Mouse (Mus musculus): ENCODE measurements around the gene Vav1. TPM values are rescaled to one million over a fixed set of nuclear protein-coding genes. Genes with fewer than 3 reads are reported as not detected.

Vav1 gene
- polyA plus RNA-seq, 1 experiment, result not detected

- no peaks in the 10 kb centered on the region for H3K27me3 ChIP-seq (ENCODE audit: control insufficient read depth, insufficient read depth, low read length, poor library complexity, severe bottlenecking)
- H3K4me3 ChIP-seq (ENCODE audit: low read depth, low read length), result no peak overlapping the region
- H3K36me3 ChIP-seq (ENCODE audit: control insufficient read depth, insufficient read depth, low read length, poor library complexity, severe bottlenecking), result no peaks in the 10 kb centered on the region
- TF ChIP-seq POLR2A (IDR thresholded peaks at IDR 0.05; ENCODE audit: insufficient read depth, low read length), result no peak
- no peaks in the 10 kb centered on the region for H3K4me1 ChIP-seq (ENCODE audit: control insufficient read depth, insufficient read depth, low read length)
- H3K9me3 ChIP-seq (replicated peaks; ENCODE audit: control insufficient read depth, insufficient read depth, low read length, poor library complexity, severe bottlenecking), result no peaks in the 10 kb centered on the region
- H3K9ac ChIP-seq (ENCODE audit: low read depth, poor library complexity, severe bottlenecking), result no peak overlapping the region
- H3K27ac ChIP-seq (ENCODE audit: insufficient read depth, low read length), result no peak overlapping the region
These were observed 1.5 kb downstream of the Vav1 start for GRCm38 (mm10) chr17:57280411-57280810.

GRCm38 (mm10) chr17:57283906-57284305 lies 5.0 kb downstream of the Vav1 start:
- no peaks in the 10 kb centered on the region for H3K36me3 ChIP-seq (ENCODE audit: control insufficient read depth, insufficient read depth, low read length, poor library complexity, severe bottlenecking)
- no peaks in the 10 kb centered on the region for H3K4me1 ChIP-seq (ENCODE audit: control insufficient read depth, insufficient read depth, low read length)
- TF ChIP-seq POLR2A (IDR thresholded peaks at IDR 0.05; ENCODE audit: insufficient read depth, low read length) (no peak), EP300 (IDR thresholded peaks at IDR 0.05; ENCODE audit: insufficient read depth, low read depth, low read length) (no peak), CTCF (IDR thresholded peaks at IDR 0.05; ENCODE audit: low read depth, low read length) (no peak)
- no peak overlapping the region for H3K9ac ChIP-seq (ENCODE audit: low read depth, poor library complexity, severe bottlenecking)
- H3K4me3 ChIP-seq (ENCODE audit: low read depth, low read length), result no peak overlapping the region
- no peaks in the 10 kb centered on the region for H3K27me3 ChIP-seq (ENCODE audit: control insufficient read depth, insufficient read depth, low read length, poor library complexity, severe bottlenecking)
- H3K9me3 ChIP-seq (replicated peaks; ENCODE audit: control insufficient read depth, insufficient read depth, low read length, poor library complexity, severe bottlenecking), result no peaks in the 10 kb centered on the region
- H3K27ac ChIP-seq (ENCODE audit: insufficient read depth, low read length), result no peak overlapping the region

GRCm38 (mm10) chr17:57285077-57285476 lies 6.2 kb downstream of the Vav1 start:
- no peaks in the 10 kb centered on the region for H3K27me3 ChIP-seq (ENCODE audit: control insufficient read depth, insufficient read depth, low read length, poor library complexity, severe bottlenecking)
- H3K9ac ChIP-seq (ENCODE audit: low read depth, poor library complexity, severe bottlenecking), result no peak overlapping the region
- no peaks in the 10 kb centered on the region for H3K9me3 ChIP-seq (replicated peaks; ENCODE audit: control insufficient read depth, insufficient read depth, low read length, poor library complexity, severe bottlenecking)
- no peak overlapping the region for H3K4me3 ChIP-seq (ENCODE audit: low read depth, low read length)
- no peaks in the 10 kb centered on the region for H3K36me3 ChIP-seq (ENCODE audit: control insufficient read depth, insufficient read depth, low read length, poor library complexity, severe bottlenecking)
- no peak for TF ChIP-seq EP300 (IDR thresholded peaks at IDR 0.05; ENCODE audit: insufficient read depth, low read depth, low read length)
- no peak for TF ChIP-seq CTCF (IDR thresholded peaks at IDR 0.05; ENCODE audit: low read depth, low read length)
- no peak for TF ChIP-seq POLR2A (IDR thresholded peaks at IDR 0.05; ENCODE audit: insufficient read depth, low read length)
- no peaks in the 10 kb centered on the region for H3K4me1 ChIP-seq (ENCODE audit: control insufficient read depth, insufficient read depth, low read length)
- no peak overlapping the region for H3K27ac ChIP-seq (ENCODE audit: insufficient read depth, low read length)

GRCm38 (mm10) chr17:57286718-57287355 lies 7.9 kb downstream of the Vav1 start:
- H3K4me3 ChIP-seq (ENCODE audit: low read depth, low read length), result no peak overlapping the region
- no peak overlapping the region for H3K9ac ChIP-seq (ENCODE audit: low read depth, poor library complexity, severe bottlenecking)

GRCm38 (mm10) chr17:57289252-57289651 lies 10.4 kb downstream of the Vav1 start:
- Histone ChIP-seq H3K9me3 (replicated peaks; ENCODE audit: control insufficient read depth, insufficient read depth, low read length, poor library complexity, severe bottlenecking) (no peaks in the 10 kb centered on the region), H3K27me3 (ENCODE audit: control insufficient read depth, insufficient read depth, low read length, poor library complexity, severe bottlenecking) (no peaks in the 10 kb centered on the region), H3K4me3 (ENCODE audit: low read depth, low read length) (no peak overlapping the region), H3K36me3 (ENCODE audit: control insufficient read depth, insufficient read depth, low read length, poor library complexity, severe bottlenecking) (no peaks in the 10 kb centered on the region), H3K27ac (ENCODE audit: insufficient read depth, low read length) (no peak overlapping the region), H3K9ac (ENCODE audit: low read depth, poor library complexity, severe bottlenecking) (no peak overlapping the region), H3K4me1 (ENCODE audit: control insufficient read depth, insufficient read depth, low read length) (no peaks in the 10 kb centered on the region)
- TF ChIP-seq POLR2A (IDR thresholded peaks at IDR 0.05; ENCODE audit: insufficient read depth, low read length) (no peak), CTCF (IDR thresholded peaks at IDR 0.05; ENCODE audit: low read depth, low read length) (no peak), EP300 (IDR thresholded peaks at IDR 0.05; ENCODE audit: insufficient read depth, low read depth, low read length) (no peak)

More at GRCm38 (mm10) chr17:57286718-57287355, 7.9 kb downstream of the Vav1 start:
- no peaks in the 10 kb centered on the region for H3K9me3 ChIP-seq (replicated peaks; ENCODE audit: control insufficient read depth, insufficient read depth, low read length, poor library complexity, severe bottlenecking)
- H3K4me1 ChIP-seq (ENCODE audit: control insufficient read depth, insufficient read depth, low read length), result no peaks in the 10 kb centered on the region
- no peaks in the 10 kb centered on the region for H3K36me3 ChIP-seq (ENCODE audit: control insufficient read depth, insufficient read depth, low read length, poor library complexity, severe bottlenecking)
- H3K27ac ChIP-seq (ENCODE audit: insufficient read depth, low read length), result no peak overlapping the region
- H3K27me3 ChIP-seq (ENCODE audit: control insufficient read depth, insufficient read depth, low read length, poor library complexity, severe bottlenecking), result no peaks in the 10 kb centered on the region
- TF ChIP-seq POLR2A (IDR thresholded peaks at IDR 0.05; ENCODE audit: insufficient read depth, low read length) (no peak), CTCF (IDR thresholded peaks at IDR 0.05; ENCODE audit: low read depth, low read length) (no peak), EP300 (IDR thresholded peaks at IDR 0.05; ENCODE audit: insufficient read depth, low read depth, low read length) (no peak)

- no peak overlapping the region for H3K27ac ChIP-seq (ENCODE audit: insufficient read depth, low read length)
- no peaks in the 10 kb centered on the region for H3K27me3 ChIP-seq (ENCODE audit: control insufficient read depth, insufficient read depth, low read length, poor library complexity, severe bottlenecking)
- no peaks in the 10 kb centered on the region for H3K36me3 ChIP-seq (ENCODE audit: control insufficient read depth, insufficient read depth, low read length, poor library complexity, severe bottlenecking)
- no peak overlapping the region for H3K4me3 ChIP-seq (ENCODE audit: low read depth, low read length)
- no peaks in the 10 kb centered on the region for H3K9me3 ChIP-seq (replicated peaks; ENCODE audit: control insufficient read depth, insufficient read depth, low read length, poor library complexity, severe bottlenecking)
- TF ChIP-seq CTCF (IDR thresholded peaks at IDR 0.05; ENCODE audit: low read depth, low read length) (no peak), POLR2A (IDR thresholded peaks at IDR 0.05; ENCODE audit: insufficient read depth, low read length) (no peak), EP300 (IDR thresholded peaks at IDR 0.05; ENCODE audit: insufficient read depth, low read depth, low read length) (no peak)
- no peak overlapping the region for H3K9ac ChIP-seq (ENCODE audit: low read depth, poor library complexity, severe bottlenecking)
- no peaks in the 10 kb centered on the region for H3K4me1 ChIP-seq (ENCODE audit: control insufficient read depth, insufficient read depth, low read length)
These were observed 11.2 kb downstream of the Vav1 start for GRCm38 (mm10) chr17:57290001-57290670.
